11 mouse cellular contexts compared by ENCODE assay signal in genomic region chr1:79782433-79782832, GRCm38 (mm10). TPM values are rescaled to one million over a fixed set of nuclear protein-coding genes. Genes with fewer than 3 reads are reported as not detected.
DNase-seq lines count a peak whose midpoint lies in the region; ATAC-seq and TF ChIP-seq lines count a peak whose summit lies in the region.
"Had no signal": no experiment of that assay in that cellular context is flagged by ENCODE, and none has a peak within 500 bp of the region (broad histone marks: within the 10 kb centered on the region; RNA-seq: fewer than 3 reads in every experiment).

No protein-coding gene starts in this region.

- no peaks in the 10 kb centered on the region for H3K4me1 ChIP-seq in embryonic facial prominence, embryonic 11.5 days (ENCODE audit: control insufficient read depth, insufficient read depth, low read length)
- H3K4me1 ChIP-seq in embryonic facial prominence, embryonic 10.5 days: no peaks in the 10 kb centered on the region
- H3K4me1 ChIP-seq in lung, embryonic 14.5 days (ENCODE audit: insufficient read depth): no peaks in the 10 kb centered on the region
- no peaks in the 10 kb centered on the region for H3K4me1 ChIP-seq in ES-E14 (ENCODE audit: control insufficient read depth in 2 of 2, insufficient read depth in 2 of 2, low read length in 2 of 2, poor library complexity in 1 of 2)
- H3K4me1 ChIP-seq: liver, embryonic 15.5 days; neural tube, embryonic 12.5 days had no signal

- no peaks in the 10 kb centered on the region for H3K9me3 ChIP-seq in embryonic facial prominence, embryonic 11.5 days (replicated peaks; ENCODE audit: control insufficient read depth, low read length)
- no peaks in the 10 kb centered on the region for H3K9me3 ChIP-seq in embryonic facial prominence, embryonic 10.5 days
- no peaks in the 10 kb centered on the region for H3K9me3 ChIP-seq in lung, embryonic 14.5 days (ENCODE audit: low read depth, low read length)
- no peaks in the 10 kb centered on the region for H3K9me3 ChIP-seq in ES-E14 (ENCODE audit: control insufficient read depth, insufficient read depth, low read depth, low read length)
- H3K9me3 ChIP-seq: liver, embryonic 15.5 days; neural tube, embryonic 12.5 days had no signal

- DNase-seq in embryonic facial prominence, embryonic 11.5 days (ENCODE audit: low spot score): peak; percentile 20
- no peak for DNase-seq in embryonic facial prominence, embryonic 10.5 days (ENCODE audit: low spot score)
- DNase-seq in lung, embryonic 14.5 days: no peak
- DNase-seq in lung, postnatal 10 days: no peak
- DNase-seq in ES-E14 (ENCODE audit: low read depth, low spot score): peak; percentile 31
- DNase-seq in layer of hippocampus, adult 18-20 months (ENCODE audit: low spot score in 2 of 2): no peak
- DNase-seq in ovary, postnatal 36 days (ENCODE audit: low spot score): no peak
- DNase-seq: kidney, postnatal 4 days had no signal

- H3K36me3 ChIP-seq in embryonic facial prominence, embryonic 11.5 days (replicated peaks; ENCODE audit: control insufficient read depth, insufficient read depth, low read depth, low read length): peaks cover 9% of the 10 kb centered on the region
- H3K36me3 ChIP-seq in embryonic facial prominence, embryonic 10.5 days (replicated peaks): peaks cover 61% of the 10 kb centered on the region
- H3K36me3 ChIP-seq in lung, embryonic 14.5 days (ENCODE audit: insufficient read depth): peaks cover 58% of the 10 kb centered on the region
- peaks cover 21% of the 10 kb centered on the region for H3K36me3 ChIP-seq in ES-E14 (ENCODE audit: control insufficient read depth, insufficient read depth, low read length, poor library complexity, severe bottlenecking)

- no peak overlapping the region for H3K9ac ChIP-seq in embryonic facial prominence, embryonic 11.5 days (replicated peaks; ENCODE audit: low read length)
- no peak overlapping the region for H3K9ac ChIP-seq in lung, embryonic 14.5 days
- H3K9ac ChIP-seq in ES-E14 (ENCODE audit: insufficient read depth, low read depth, low read length, poor library complexity, severe bottlenecking): no peak overlapping the region
- H3K9ac ChIP-seq: liver, embryonic 15.5 days; neural tube, embryonic 12.5 days had no signal

- TF ChIP-seq CTCF in lung, embryonic 14.5 days (IDR thresholded peaks at IDR 0.05; ENCODE audit: low read depth): peak; percentile 52

- in situ Hi-C loops in ES-E14 (cut with MboI; ENCODE audit: low sequenced_read_pairs in 2 of 2, unreplicated experiment in 2 of 2): no loop called here

- 76% methylated on average over 3 of the region's 3 CpGs for WGBS in embryonic facial prominence, embryonic 11.5 days
- WGBS in embryonic facial prominence, embryonic 10.5 days: 83% methylated on average over 3 of the region's 3 CpGs
- 85% methylated on average over 3 of the region's 3 CpGs for WGBS in lung, embryonic 14.5 days

- no peak overlapping the region for H3K4me2 ChIP-seq in embryonic facial prominence, embryonic 11.5 days (ENCODE audit: low read depth, low read length)
- H3K4me2 ChIP-seq in lung, embryonic 14.5 days: no peak overlapping the region
- H3K4me2 ChIP-seq: liver, embryonic 15.5 days; neural tube, embryonic 12.5 days had no signal

- no peak overlapping the region for H3K27ac ChIP-seq in embryonic facial prominence, embryonic 11.5 days (replicated peaks; ENCODE audit: low read depth, low read length)
- H3K27ac ChIP-seq in embryonic facial prominence, embryonic 10.5 days (replicated peaks): no peak overlapping the region
- no peak overlapping the region for H3K27ac ChIP-seq in lung, embryonic 14.5 days (ENCODE audit: low read depth)
- H3K27ac ChIP-seq in ES-E14 (ENCODE audit: insufficient read depth, low read depth, low read length, poor library complexity, severe bottlenecking): no peak overlapping the region
- H3K27ac ChIP-seq: liver, embryonic 15.5 days; neural tube, embryonic 12.5 days had no signal

- ATAC-seq in embryonic facial prominence, embryonic 11.5 days (replicated peaks; ENCODE audit: insufficient number of reproducible peaks, low FRiP score, low TSS enrichment, low read depth): no peak
- ATAC-seq in lung, embryonic 14.5 days (ENCODE audit: insufficient read depth): no peak
- ATAC-seq in megakaryocyte progenitor cell, adult 5-6 weeks (replicated peaks; ENCODE audit: poor library complexity): peak; percentile 47; the same call in 1 of the 2 replicates

- no peak overlapping the region for H3K4me3 ChIP-seq in embryonic facial prominence, embryonic 11.5 days (ENCODE audit: low read depth, low read length)
- no peak overlapping the region for H3K4me3 ChIP-seq in embryonic facial prominence, embryonic 10.5 days
- no peak overlapping the region for H3K4me3 ChIP-seq in lung, embryonic 14.5 days (ENCODE audit: low read depth, low read length)
- H3K4me3 ChIP-seq in ES-E14 (ENCODE audit: insufficient read depth in 1 of 2, low read depth in 1 of 2, low read length in 2 of 2, poor library complexity in 1 of 2, severe bottlenecking in 1 of 2): no peak overlapping the region
- H3K4me3 ChIP-seq: liver, embryonic 15.5 days; neural tube, embryonic 12.5 days had no signal

- no peaks in the 10 kb centered on the region for H3K27me3 ChIP-seq in embryonic facial prominence, embryonic 11.5 days (ENCODE audit: control insufficient read depth, insufficient read depth, low read length)
- no peaks in the 10 kb centered on the region for H3K27me3 ChIP-seq in embryonic facial prominence, embryonic 10.5 days (replicated peaks; ENCODE audit: low read depth, poor library complexity, severe bottlenecking)
- H3K27me3 ChIP-seq in lung, embryonic 14.5 days (ENCODE audit: insufficient read depth, low read length): no peaks in the 10 kb centered on the region
- H3K27me3 ChIP-seq: liver, embryonic 15.5 days; neural tube, embryonic 12.5 days had no signal

TF ChIP-seq in ES-E14, 5 proteins besides CTCF, POLR2A, EP300 and RAD21:
- no peak for TF ChIP-seq ZC3H11A (IDR thresholded peaks at IDR 0.05; ENCODE audit: borderline replicate concordance, low read depth, low read length)
- TF ChIP-seq MAFK (IDR thresholded peaks at IDR 0.05; ENCODE audit: insufficient read depth, low read depth, low read length): no peak
- no peak for TF ChIP-seq ZNF384 (IDR thresholded peaks at IDR 0.05; ENCODE audit: low read depth, low read length)
- no peak for TF ChIP-seq CHD2 (IDR thresholded peaks at IDR 0.05; ENCODE audit: low read depth, low read length)
- no peak for TF ChIP-seq HCFC1 (IDR thresholded peaks at IDR 0.05; ENCODE audit: borderline replicate concordance, insufficient read depth, low read length)

RNA-seq across cellular contexts. Expression of gene Wdfy1, which starts 6.5 kb away (rescaled TPM):
- polyA plus RNA-seq in embryonic facial prominence, embryonic 11.5 days (2014; fragmentation: Nextera tagmentation; extraction: Ambion mirVana): 35.7 and 36.6 TPM in 2 replicates
- polyA plus RNA-seq in embryonic facial prominence, embryonic 10.5 days (2016; fragmentation: Nextera tagmentation; extraction: Ambion mirVana): 32.4 and 34.4 TPM in 2 replicates
- polyA plus RNA-seq in lung, embryonic 14.5 days (2014; fragmentation: Nextera tagmentation; extraction: Ambion mirVana): 39.9 and 40.2 TPM in 2 replicates
- 31.4 and 41.2 TPM in 2 replicates for total RNA-seq in ES-E14 (2012; rRNA removed)
- total RNA-seq in megakaryocyte progenitor cell, adult 5-6 weeks (2015): 24.9 and 25.8 TPM in 2 replicates
- 11.6 and 16.1 TPM in 2 replicates for total RNA-seq in megakaryocyte progenitor cell, adult 5-6 weeks (2017)
- 10 to 100 TPM; 35.9 to 39.6 TPM for total RNA-seq in layer of hippocampus, adult 18-20 months (2021)

RNA-seq across cellular contexts. Expression of gene Mrpl44, which starts 6.6 kb away (rescaled TPM):
- 53.1 and 55.3 TPM in 2 replicates for polyA plus RNA-seq in embryonic facial prominence, embryonic 11.5 days (2014; fragmentation: Nextera tagmentation; extraction: Ambion mirVana)
- 60.6 and 61.1 TPM in 2 replicates for polyA plus RNA-seq in embryonic facial prominence, embryonic 10.5 days (2016; fragmentation: Nextera tagmentation; extraction: Ambion mirVana)
- 50.4 and 52.8 TPM in 2 replicates for polyA plus RNA-seq in lung, embryonic 14.5 days (2014; fragmentation: Nextera tagmentation; extraction: Ambion mirVana)
- 30.6 and 43.1 TPM in 2 replicates for total RNA-seq in ES-E14 (2012; rRNA removed)
- 50.8 and 55.8 TPM in 2 replicates for total RNA-seq in megakaryocyte progenitor cell, adult 5-6 weeks (2015)
- total RNA-seq in megakaryocyte progenitor cell, adult 5-6 weeks (2017): 57.3 and 68.7 TPM in 2 replicates
- 10 to 100 TPM; 30.4 to 30.5 TPM for total RNA-seq in layer of hippocampus, adult 18-20 months (2021)

Comparison
In these comparisons a context has a peak if more than half of its experiments do, and no peak if none do; other contexts are left out.
1. DNase-seq: peak in embryonic facial prominence, embryonic 11.5 days (single experiment) and ES-E14 (single experiment); none in embryonic facial prominence, embryonic 10.5 days (single experiment), lung, embryonic 14.5 days (single experiment), lung, postnatal 10 days (single experiment), layer of hippocampus, adult 18-20 months (0 of 2) and ovary, postnatal 36 days (single experiment).